Mouse (Mus musculus): ENCODE measurements around the gene Cluap1.
A peak's percentile ranks its signal among the peaks of the same experiment; 100 is the strongest.
"Not testable (repeated sequence)": the region's sequence is repeated elsewhere in the genome, so short reads cannot be mapped to it uniquely, and the experiment has no call there.

Gene Cluap1

DNA sequence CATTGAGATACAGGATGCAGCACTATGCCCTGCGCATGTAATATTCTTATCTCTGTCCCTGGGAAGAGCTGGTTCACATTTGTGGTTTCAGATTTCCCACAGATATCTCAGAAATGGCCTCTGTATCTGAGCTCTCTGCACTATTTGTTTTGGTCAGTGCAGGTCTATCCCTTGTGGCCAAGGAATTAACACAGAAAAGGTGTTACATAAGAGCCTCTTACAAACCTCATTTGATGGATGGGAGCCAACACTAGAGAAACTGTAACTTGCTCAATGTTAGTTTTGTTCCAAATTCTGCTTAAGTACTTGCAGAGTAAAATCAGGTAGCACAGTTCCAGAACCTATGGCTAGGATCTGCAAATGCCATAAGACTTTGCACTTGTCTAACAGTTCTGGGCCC, 25.5 kb downstream of the Cluap1 start:
- no peak for DNase-seq (ENCODE audit: low spot score in 2 of 2)

DNA sequence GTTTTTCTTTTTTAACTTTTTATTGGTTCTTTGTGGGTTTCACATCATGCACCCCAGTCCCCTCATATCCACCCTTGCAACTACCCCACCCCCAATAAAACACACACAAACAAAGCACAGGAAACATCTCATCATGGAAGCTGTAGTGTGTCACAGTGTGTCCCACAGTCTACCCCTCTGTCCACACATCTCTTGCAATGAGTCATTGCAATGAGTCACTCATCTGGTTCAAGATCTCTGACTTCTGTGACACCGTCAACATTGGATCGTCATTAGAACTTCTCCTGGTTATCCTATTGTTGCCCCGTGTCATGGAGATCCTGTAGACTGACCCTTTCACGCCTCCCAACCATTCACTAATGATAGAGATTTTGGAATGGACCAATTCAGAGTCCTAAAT, 26.1 kb downstream of the Cluap1 start:
- DNase-seq (ENCODE audit: low spot score in 2 of 2), result no peak

DNA sequence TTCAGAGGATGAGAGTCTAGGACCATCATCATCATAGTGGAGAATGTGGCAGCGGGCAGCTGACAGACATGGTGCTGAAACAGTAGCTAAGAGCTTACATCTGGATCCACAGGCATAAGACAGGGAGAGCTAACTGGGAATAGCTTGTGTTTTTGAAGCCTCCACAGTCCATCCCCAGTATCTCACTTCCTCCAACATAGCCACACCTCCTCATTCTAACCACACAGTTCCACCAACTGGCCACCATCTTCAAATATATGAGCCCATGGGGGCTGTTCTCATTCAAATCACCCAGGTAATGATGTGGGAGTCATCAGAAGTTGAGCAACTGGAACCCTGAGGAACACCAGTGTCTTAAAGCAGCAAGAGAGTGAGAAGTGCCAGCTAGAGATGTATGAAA, 42.5 kb downstream of the Cluap1 start:
- no peak for DNase-seq (ENCODE audit: low spot score in 2 of 2)

DNA sequence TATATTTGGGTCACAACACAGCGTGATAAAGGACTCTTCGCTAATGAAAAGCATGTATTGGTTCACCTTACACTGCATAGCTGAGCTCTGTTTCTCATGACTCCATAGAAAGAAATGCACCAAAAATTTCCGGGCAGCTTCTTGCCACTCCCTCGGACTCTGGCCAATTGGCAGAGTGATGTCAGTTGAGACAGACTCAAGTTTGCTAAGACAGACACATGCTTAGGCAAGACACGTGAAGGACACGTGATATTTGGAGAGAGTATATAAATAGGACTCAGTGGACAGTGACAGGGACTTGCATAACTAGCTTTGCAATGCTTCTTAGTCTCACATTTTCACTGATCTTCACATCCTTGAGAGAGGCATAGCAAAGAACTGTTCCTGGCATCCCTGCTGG, 47.8 kb downstream of the Cluap1 start:
- DNase-seq (ENCODE audit: low spot score in 2 of 2), result no peak

DNA sequence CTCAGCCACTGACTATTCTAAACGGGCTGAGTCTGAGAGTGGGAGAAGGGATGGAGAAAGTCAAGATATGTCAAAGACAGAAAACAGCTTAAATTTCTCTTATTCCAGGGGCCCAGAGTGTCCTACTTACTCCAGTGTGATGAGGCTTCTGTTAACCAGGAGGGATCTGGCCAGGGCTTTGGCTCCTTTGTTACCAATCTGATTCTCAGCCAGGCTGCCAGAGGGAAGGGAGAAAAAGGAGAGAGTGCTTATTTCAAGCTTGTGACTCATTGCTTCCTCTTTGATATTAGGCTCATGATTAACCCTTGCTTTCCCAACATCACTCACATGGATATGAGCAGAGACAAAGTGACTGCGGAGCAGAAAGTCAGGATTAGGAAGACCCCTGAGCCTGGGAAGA, 50.7 kb downstream of the Cluap1 start:
- DNase-seq (ENCODE audit: low spot score in 2 of 2), result no peak

DNA sequence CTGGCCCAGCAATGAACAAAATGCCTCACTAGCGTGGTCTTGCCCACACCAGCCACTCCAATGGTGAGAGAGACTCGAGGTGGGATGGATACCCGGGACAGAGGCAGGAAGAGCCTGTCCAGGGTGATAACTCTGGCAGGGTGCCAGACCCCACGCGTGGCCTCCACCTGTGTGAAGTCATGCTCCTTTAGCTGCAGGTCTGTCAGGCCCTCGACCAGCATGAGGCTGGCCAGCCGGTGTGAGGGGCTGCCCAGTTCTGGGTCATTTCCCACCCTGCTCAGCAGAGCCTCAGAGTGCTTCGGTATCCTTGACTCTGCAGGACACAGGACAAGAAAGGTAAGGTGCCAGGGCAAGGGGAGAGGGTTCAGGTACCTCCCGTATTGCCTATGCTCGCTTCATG, 56.4 kb downstream of the Cluap1 start:
- no peak for DNase-seq (ENCODE audit: low spot score in 2 of 2)

DNA sequence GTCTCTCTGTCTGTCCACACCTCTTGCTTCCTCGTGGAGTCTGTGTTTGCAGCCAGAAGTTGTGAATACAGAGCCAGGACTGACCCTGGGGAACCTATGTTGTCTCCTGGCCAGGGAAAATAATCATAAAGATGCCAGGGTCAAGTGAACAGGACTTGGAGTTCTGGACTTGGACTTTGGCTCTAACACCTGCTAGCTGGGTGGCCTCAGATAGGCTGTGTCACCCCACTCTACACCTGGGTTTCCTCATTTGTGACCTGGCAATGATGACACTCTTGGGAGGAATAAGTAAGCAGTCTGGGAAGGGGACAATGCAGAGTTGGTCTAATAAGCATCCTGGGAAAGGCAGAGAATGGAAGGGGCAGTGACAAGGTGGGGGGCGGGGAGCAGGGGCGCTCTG, 56.9 kb downstream of the Cluap1 start:
- DNase-seq (ENCODE audit: low spot score in 2 of 2), result no peak

DNA sequence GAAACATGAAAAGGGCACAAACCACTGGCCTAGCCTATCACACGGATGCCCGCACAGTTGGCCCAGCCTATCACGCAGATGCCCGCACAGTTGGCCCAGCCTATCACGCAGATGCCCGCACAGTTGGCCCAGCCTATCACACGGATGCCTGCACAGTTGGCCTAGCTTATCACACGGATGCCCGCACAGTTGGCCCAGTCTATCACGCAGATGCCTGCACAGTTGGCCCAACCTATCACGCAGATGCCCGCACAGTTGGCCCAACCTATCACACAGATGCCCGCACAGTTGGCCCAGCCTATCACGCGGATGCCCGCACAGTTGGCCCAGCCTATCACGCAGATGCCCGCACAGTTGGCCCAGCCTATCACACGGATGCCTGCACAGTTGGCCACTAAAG, 65.9 kb downstream of the Cluap1 start:
- DNase-seq (ENCODE audit: low spot score in 2 of 2), result not testable (repeated sequence)

DNA sequence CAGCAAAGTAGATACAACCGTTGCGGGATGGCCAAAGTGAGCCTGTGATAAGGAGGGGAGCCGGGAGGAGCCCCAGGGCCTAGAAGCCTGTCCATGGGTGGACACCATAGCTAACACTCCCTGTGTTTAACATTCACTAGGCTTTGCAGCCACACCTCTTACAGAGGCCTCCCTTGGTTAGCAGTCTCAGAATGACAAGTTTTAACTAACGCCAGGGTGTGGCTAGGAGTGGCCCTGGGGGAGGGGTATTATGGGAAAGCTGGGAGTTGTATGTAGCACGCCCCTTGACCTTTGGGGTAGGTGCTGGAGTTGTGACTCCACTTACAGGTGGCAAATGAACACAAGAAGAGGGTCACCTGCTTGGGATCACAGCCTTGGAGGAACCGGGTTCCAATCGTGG, 67.1 kb downstream of the Cluap1 start:
- DNase-seq (ENCODE audit: low spot score in 2 of 2), result no peak

DNA sequence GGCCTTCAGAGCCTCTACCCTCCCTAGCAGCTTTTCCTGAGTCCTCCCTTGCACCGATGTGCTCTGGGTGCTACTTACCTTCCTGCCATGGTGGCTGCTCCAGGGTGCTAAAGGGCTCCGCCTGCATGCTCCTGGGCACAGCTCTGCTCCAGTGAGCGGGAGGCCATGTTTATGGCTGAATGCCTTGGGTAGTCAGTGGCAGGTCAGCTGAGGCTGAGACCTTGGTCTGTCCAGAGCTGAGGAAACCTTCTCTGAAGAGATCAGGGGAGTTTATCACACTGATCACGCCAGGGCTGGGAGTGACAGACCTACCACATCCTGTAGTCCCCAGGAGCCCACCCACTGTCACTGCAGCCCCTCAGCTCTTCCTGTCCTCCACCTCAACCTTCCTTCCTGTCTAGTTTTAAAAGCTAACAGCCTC, 67.7 kb downstream of the Cluap1 start, which contains the start of gene Nlrc3:
Nlrc3 (minus strand) TSS at position 382 of the 421 bp plus-strand sequence.
- peak; percentile 67 to 69 for DNase-seq (ENCODE audit: low spot score in 2 of 2)

DNA sequence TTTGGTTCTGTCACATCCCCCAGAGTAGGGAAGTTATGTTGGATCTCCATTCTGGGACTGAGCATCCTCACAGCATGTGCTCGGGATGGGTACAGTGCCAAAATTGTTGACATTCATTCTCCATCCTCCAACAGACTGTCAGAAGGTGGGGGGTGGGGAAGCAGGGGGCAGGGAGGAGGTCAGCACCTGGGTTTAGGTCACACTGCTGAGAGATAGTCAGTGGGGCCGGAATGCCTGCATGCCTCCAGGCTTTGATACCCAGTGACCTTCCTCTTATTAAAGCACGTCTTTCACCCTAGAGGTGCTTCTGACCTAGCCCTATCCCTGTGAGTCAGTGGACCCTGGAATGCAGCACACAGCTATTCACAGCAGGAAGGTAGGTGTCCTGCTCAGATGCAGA, 68.1 kb downstream of the Cluap1 start:
- DNase-seq (ENCODE audit: low spot score in 2 of 2), result no peak

DNA sequence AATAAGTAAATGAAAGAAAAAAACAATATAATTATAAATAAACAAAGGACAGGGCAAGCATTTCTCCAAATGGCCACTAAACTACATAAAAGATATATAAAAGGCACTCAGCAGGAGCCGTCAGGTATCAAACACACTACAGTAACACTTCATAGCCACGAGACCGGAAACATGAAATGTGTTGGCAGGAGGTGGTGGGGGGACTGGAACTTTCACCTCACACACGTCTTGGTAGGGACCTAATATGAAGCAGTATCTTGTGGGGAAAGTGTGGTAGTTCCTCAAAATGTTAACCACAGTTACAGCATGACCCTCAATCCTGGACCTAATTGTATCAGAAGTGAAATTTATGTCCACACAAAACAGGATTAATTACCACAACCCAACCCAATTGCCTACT, 73.6 kb downstream of the Cluap1 start:
- no peak for DNase-seq (ENCODE audit: low spot score in 2 of 2)

DNA sequence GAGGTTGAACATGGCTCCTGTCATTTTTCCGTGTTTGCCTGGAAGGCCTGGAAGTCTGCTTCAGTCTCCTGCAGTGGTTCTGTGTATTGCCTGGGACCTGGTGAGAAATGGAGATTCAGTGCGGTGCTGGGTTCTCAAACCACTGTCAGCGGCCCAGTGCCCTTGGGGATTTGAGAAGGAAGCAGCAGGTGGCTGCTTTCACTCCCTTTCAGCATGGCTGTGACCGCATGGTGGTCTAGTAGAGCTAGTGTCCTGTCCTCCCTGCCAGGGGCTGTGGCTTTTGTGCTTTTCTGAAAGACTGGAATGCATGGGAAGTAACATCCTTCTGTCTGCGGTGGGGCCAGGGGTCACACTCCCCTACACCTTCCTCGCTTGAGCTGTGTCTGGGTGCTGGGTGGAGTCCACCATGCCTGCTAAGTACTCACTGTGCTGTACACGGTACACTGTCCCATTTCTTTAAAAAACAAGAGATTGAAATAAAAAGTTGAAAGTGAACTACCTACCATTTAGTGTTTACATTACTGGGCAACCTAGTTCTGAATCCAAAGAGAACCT, 74.6 kb downstream of the Cluap1 start:
- no peak for DNase-seq (ENCODE audit: low spot score in 2 of 2)

DNA sequence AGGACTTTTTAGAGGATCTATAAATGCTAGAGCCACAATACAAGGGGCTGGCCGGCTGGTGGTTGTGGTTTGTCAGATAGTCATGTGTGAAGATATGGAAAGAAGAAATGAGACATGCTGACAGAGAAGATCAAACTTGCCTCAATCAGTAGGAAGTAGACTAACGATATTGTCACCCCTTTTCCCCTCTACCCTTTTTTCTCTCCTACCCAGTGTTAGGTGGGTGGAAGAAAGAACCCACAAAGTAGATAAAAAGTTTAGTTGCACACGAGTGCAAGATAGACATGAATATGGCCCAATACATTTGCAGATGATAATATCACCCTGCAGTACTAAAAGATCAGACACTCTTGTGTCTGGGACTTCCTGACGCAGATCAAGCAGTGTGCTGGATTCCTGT, 79.8 kb downstream of the Cluap1 start:
- no peak for DNase-seq (ENCODE audit: low spot score in 2 of 2)

All from thymus, postnatal 10 days (tissue).